Mouse (Mus musculus) kidney, adult 10 weeks (tissue): ENCODE measurements around the gene Vmn2r12. TPM values are rescaled to one million over a fixed set of nuclear protein-coding genes. Genes with fewer than 3 reads are reported as not detected.

Experiments used
- polyA plus RNA-seq: library from polyadenylated mRNA; stranded (reverse); fragments of 350-450 nt; fragmentation: Illumina TruSeq; extraction: RNeasy Lipid Tissue Mini Kit (QIAGEN cat#74804); gene quantifications from one replicate; pipeline ENCODE4 v1.2.3, GENCODE M21; 2014; ENCODE audit warnings: low read depth, low replicate concordance

The Vmn2r12 gene
- polyA plus RNA-seq = not detected

GRCm38 (mm10) chr5:109097850-109098249, at the start of gene Vmn2r12:
TSS of gene Vmn2r12 (minus strand) at chr5:109097950.

GRCm38 (mm10) chr5:109059469-109059868, 38.3 kb downstream of the Vmn2r12 start, which contains the start of gene Vmn2r11:
TSS of gene Vmn2r11 (minus strand) at chr5:109059569.

Other genes with a start within 250 kb of the Vmn2r12 start
- not detected for gene Vmn2r9, start 245.3 kb downstream of the Vmn2r12 start, polyA plus RNA-seq
- not detected for gene Vmn2r10, start 91.4 kb downstream of the Vmn2r12 start, polyA plus RNA-seq
- gene Vmn2r11, start 38.4 kb downstream of the Vmn2r12 start, polyA plus RNA-seq = not detected
- not detected for gene Vmn2r13, start 94.2 kb upstream of the Vmn2r12 start, polyA plus RNA-seq
- not detected for gene Vmn2r14, start 126.8 kb upstream of the Vmn2r12 start, polyA plus RNA-seq
- gene Vmn2r15, start 199.7 kb upstream of the Vmn2r12 start, polyA plus RNA-seq = not detected
- not detected for gene Vmn2r16, start 232.2 kb upstream of the Vmn2r12 start, polyA plus RNA-seq